Mouse (Mus musculus) embryonic facial prominence, embryonic 12.5 days (tissue): ENCODE measurements around the gene Fam126a. TPM values are rescaled to one million over a fixed set of nuclear protein-coding genes. Genes with fewer than 3 reads are reported as not detected.

Experiments used
- ATAC-seq: fragments of 200-750 bp; cut with Nextera tagmentation; 2 replicates; pipeline ENCODE4 v1.8.0; 2017; ENCODE audit not compliant: insufficient number of reproducible peaks, insufficient read depth, low FRiP score, low TSS enrichment
- H3K27ac ChIP-seq: fragments of 300-500 bp; sonication (generic); 2 replicates; pipeline ENCODE4 v1.5.1; 2016; ENCODE audit warnings: mild to moderate bottlenecking
- H3K27me3 ChIP-seq: fragments of 300-500 bp; sonication (generic); 2 replicates; pipeline ENCODE4 v1.6.1; 2016; ENCODE audit warnings: mild to moderate bottlenecking, moderate library complexity
- H3K36me3 ChIP-seq: fragments of 300-500 bp; sonication (generic); 2 replicates; pipeline ENCODE4 v1.6.1; 2016; ENCODE audit warnings: mild to moderate bottlenecking
- H3K4me1 ChIP-seq: fragments of 300-500 bp; sonication (generic); 2 replicates; pipeline ENCODE4 v1.6.1; 2016
- H3K4me2 ChIP-seq: fragments of 300-500 bp; sonication (generic); replicated peaks from 2 replicates; pipeline ENCODE4 v1.6.1; 2016; ENCODE audit warnings: mild to moderate bottlenecking, moderate library complexity
- H3K4me3 ChIP-seq: fragments of 300-500 bp; sonication (generic); 2 replicates; pipeline ENCODE4 v1.5.1; 2016; ENCODE audit warnings: mild to moderate bottlenecking
- H3K9ac ChIP-seq: fragments of 300-500 bp; sonication (generic); 2 replicates; pipeline ENCODE4 v1.6.1; 2016; ENCODE audit warnings: mild to moderate bottlenecking, moderate library complexity
- H3K9me3 ChIP-seq: fragments of 300-500 bp; sonication (generic); 2 replicates; pipeline ENCODE4 v1.6.1; 2016; ENCODE audit warnings: mild to moderate bottlenecking, moderate library complexity
- WGBS: fragments of 180-500 bp; shearing (Covaris S2); methylation state at CpG from one replicate; pipeline ENCODE4 v1.1.7; 2016; 5-methylcytosine and 5-hydroxymethylcytosine counted together
- polyA plus RNA-seq: library from polyadenylated mRNA; unstranded; fragments of >200 nt; fragmentation: Nextera tagmentation; extraction: Ambion mirVana; gene quantifications from 2 replicates; pipeline ENCODE4 v1.2.1, GENCODE M21; 2016

Gene Fam126a
- polyA plus RNA-seq, result 39.4 and 43.2 TPM in 2 replicates

DNA sequence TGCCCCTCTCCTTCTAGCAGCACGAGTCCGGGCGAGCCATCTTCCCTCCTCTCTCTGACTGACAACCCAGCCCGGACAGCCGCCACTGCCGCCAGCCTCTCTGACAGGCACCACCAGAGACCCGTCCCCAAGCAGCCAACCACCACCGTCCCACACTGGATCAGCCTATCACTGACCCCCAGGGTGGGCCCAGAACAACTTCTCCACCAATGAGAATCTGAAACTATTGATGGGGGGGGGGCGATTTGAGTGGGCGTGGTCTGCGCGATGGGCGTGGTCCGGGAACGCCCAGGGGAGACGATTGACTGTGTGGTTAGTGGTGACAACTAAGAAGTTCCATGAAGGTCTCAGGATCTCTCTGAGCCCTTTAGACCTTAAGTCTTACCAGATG, at the start of gene Fam126a:
Fam126a (minus strand) TSS at position 112 of the 391 bp plus-strand sequence.
- Histone ChIP-seq H3K4me1 (peaks cover 4% of the 10 kb centered on the region; the same call in 1 of the 2 replicates), H3K27me3 (no peaks in the 10 kb centered on the region), H3K4me3 (peak within 1 kb of the TSS; percentile 90), H3K27ac (peak within 1 kb of the TSS; percentile 77), H3K9ac (peak within 1 kb of the TSS; percentile 91), H3K9me3 (no peaks in the 10 kb centered on the region), H3K4me2 (peak within 1 kb of the TSS; percentile 84), H3K36me3 (no peaks in the 10 kb centered on the region)
- peak; percentile 100 for ATAC-seq
- under 1% methylated on average over 14 of the region's 16 CpGs for WGBS

- WGBS, result 80% methylated on average over 7 of the region's 7 CpGs
- no peak overlapping the region for H3K9ac ChIP-seq
- no peaks in the 10 kb centered on the region for H3K9me3 ChIP-seq
- no peak for ATAC-seq
- H3K27ac ChIP-seq, result no peak overlapping the region
- H3K4me2 ChIP-seq, result no peak overlapping the region
- H3K4me1 ChIP-seq, result no peaks in the 10 kb centered on the region
- no peaks in the 10 kb centered on the region for H3K27me3 ChIP-seq
- H3K4me3 ChIP-seq, result no peak overlapping the region
- H3K36me3 ChIP-seq, result no peaks in the 10 kb centered on the region
Observed at GRCm38 (mm10) chr5:24078420-24079179, 48.1 kb upstream of the Fam126a start.

DNA sequence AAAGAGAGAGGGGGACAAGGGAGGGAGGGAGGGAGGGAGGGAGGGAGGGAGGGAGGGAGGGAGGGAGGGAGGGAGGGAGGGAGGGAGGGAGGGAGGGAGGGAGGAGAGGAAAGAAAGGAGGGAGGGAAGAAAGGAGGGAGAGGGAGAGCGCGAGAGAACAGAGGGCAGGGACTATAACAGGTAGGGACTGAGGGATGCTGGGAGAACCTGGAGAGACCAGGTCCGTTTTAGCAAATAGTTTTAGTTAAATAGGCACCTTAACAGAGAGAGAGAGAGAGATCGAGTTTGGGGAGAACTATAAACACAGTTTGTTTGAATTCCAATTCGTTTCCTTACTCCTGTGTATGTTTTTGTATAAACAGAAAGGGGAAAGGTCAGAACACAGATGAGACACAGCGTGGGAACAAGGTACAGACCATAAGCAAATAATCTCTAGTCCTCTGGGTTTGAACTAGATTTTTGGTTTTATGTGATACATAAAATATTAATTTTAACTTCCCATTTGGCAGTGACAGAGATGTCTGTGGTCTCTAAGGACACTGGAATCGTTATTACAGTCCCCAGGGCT, 47.3 kb upstream of the Fam126a start:
- Histone ChIP-seq H3K4me1 (no peaks in the 10 kb centered on the region), H3K9ac (no peak overlapping the region), H3K4me3 (peak overlapping the region; percentile 26; the same call in 1 of the 2 replicates), H3K36me3 (no peaks in the 10 kb centered on the region), H3K9me3 (no peaks in the 10 kb centered on the region), H3K4me2 (no peak overlapping the region; the same call in 1 of the 2 replicates), H3K27ac (no peak overlapping the region), H3K27me3 (no peaks in the 10 kb centered on the region)
- 12% methylated on average over 7 of the region's 7 CpGs for WGBS
- ATAC-seq, result no peak

DNA sequence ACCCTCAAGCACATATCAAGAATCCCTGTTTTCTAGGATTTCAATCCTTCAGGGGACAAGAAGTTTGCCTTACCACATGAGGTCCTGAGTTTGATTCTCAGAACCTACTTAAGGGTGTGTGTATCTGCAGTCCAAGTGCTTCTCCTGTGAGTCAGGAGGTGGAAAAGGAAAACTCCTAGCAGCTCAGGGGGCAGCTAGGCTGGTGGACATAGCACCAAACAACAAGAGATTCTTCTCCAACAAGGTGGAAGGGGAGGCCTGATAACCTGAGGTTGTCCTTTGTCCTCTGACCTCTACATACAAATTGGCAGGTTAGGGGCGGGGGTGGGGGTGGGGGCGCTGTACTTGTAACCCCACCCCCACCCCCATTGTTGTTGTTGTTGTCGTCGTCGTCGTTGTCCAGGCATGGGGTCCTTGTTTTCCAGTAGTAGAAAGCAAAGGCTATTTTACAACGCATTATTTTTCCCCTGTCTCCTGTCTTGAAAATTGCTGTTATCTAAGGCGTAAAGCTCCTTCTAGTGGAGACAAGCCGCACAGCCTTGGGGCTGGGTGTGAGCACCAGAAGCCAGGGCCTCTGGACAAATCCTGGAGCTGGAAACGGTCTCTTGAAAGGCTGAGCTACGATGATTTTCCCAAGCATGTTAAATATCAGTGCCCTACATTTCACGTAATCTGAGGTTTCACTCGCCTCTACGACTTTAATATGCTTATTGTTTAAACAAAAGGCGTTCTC, 46.7 kb upstream of the Fam126a start:
- 0 out of 2 replicates have a peak overlapping the region, but pooled peaks have one; percentile 20 for H3K27ac ChIP-seq
- WGBS, result 2% methylated on average over 15 of the region's 15 CpGs
- peak; percentile 72; the same call in 1 of the 2 replicates for ATAC-seq

GRCm38 (mm10) chr5:24072031-24072430, 41.5 kb upstream of the Fam126a start:
- Histone ChIP-seq H3K4me3 (no peak overlapping the region), H3K36me3 (no peaks in the 10 kb centered on the region), H3K4me1 (no peaks in the 10 kb centered on the region), H3K27ac (no peak overlapping the region), H3K27me3 (no peaks in the 10 kb centered on the region), H3K9me3 (no peaks in the 10 kb centered on the region), H3K4me2 (no peak overlapping the region), H3K9ac (no peak overlapping the region; the same call in 1 of the 2 replicates)
- WGBS, result 67% methylated on average over 6 of the region's 6 CpGs
- no peak for ATAC-seq

More for the DNA sequence above, 46.7 kb upstream of the Fam126a start:
- H3K4me2 ChIP-seq, result peak overlapping the region; percentile 41
- no peaks in the 10 kb centered on the region for H3K27me3 ChIP-seq
- H3K9me3 ChIP-seq, result no peaks in the 10 kb centered on the region
- no peaks in the 10 kb centered on the region for H3K4me1 ChIP-seq
- H3K36me3 ChIP-seq, result no peaks in the 10 kb centered on the region
- H3K4me3 ChIP-seq, result peak overlapping the region; percentile 26
- H3K9ac ChIP-seq, result no peak overlapping the region

- no peaks in the 10 kb centered on the region for H3K9me3 ChIP-seq
- WGBS, result 73% methylated on average over 6 of the region's 6 CpGs
- H3K4me2 ChIP-seq, result no peak overlapping the region
- no peak for ATAC-seq
- no peaks in the 10 kb centered on the region for H3K27me3 ChIP-seq
- H3K4me3 ChIP-seq, result no peak overlapping the region
- H3K4me1 ChIP-seq, result no peaks in the 10 kb centered on the region
- H3K36me3 ChIP-seq, result no peaks in the 10 kb centered on the region
- no peak overlapping the region for H3K9ac ChIP-seq
- no peak overlapping the region for H3K27ac ChIP-seq
Observed at GRCm38 (mm10) chr5:24068955-24069354, 38.5 kb upstream of the Fam126a start.

- Histone ChIP-seq H3K4me1 (no peaks in the 10 kb centered on the region), H3K9ac (no peak overlapping the region)
- WGBS, result 73% methylated on average over 4 of the region's 4 CpGs
Observed at GRCm38 (mm10) chr5:24063545-24063944, 33.1 kb upstream of the Fam126a start.

GRCm38 (mm10) chr5:24063034-24063433, 32.5 kb upstream of the Fam126a start:
- no peak for ATAC-seq
- Histone ChIP-seq H3K27me3 (no peaks in the 10 kb centered on the region), H3K9me3 (no peaks in the 10 kb centered on the region), H3K36me3 (no peaks in the 10 kb centered on the region), H3K4me3 (no peak overlapping the region), H3K9ac (no peak overlapping the region), H3K27ac (no peak overlapping the region), H3K4me2 (no peak overlapping the region), H3K4me1 (no peaks in the 10 kb centered on the region)
- 83% methylated on average over 6 of the region's 6 CpGs for WGBS

More at GRCm38 (mm10) chr5:24063545-24063944, 33.1 kb upstream of the Fam126a start:
- Histone ChIP-seq H3K4me2 (no peak overlapping the region), H3K9me3 (no peaks in the 10 kb centered on the region), H3K4me3 (no peak overlapping the region), H3K36me3 (no peaks in the 10 kb centered on the region), H3K27ac (no peak overlapping the region), H3K27me3 (no peaks in the 10 kb centered on the region)
- no peak for ATAC-seq

- H3K9me3 ChIP-seq, result no peaks in the 10 kb centered on the region
- 78% methylated on average over 3 of the region's 3 CpGs for WGBS
- H3K27me3 ChIP-seq, result no peaks in the 10 kb centered on the region
- H3K36me3 ChIP-seq, result no peaks in the 10 kb centered on the region
- ATAC-seq, result no peak
- H3K27ac ChIP-seq, result no peak overlapping the region
- no peak overlapping the region for H3K4me3 ChIP-seq
- H3K4me1 ChIP-seq, result no peaks in the 10 kb centered on the region
- no peak overlapping the region for H3K4me2 ChIP-seq
- no peak overlapping the region for H3K9ac ChIP-seq
Observed at GRCm38 (mm10) chr5:24060949-24061348, 30.5 kb upstream of the Fam126a start.

DNA sequence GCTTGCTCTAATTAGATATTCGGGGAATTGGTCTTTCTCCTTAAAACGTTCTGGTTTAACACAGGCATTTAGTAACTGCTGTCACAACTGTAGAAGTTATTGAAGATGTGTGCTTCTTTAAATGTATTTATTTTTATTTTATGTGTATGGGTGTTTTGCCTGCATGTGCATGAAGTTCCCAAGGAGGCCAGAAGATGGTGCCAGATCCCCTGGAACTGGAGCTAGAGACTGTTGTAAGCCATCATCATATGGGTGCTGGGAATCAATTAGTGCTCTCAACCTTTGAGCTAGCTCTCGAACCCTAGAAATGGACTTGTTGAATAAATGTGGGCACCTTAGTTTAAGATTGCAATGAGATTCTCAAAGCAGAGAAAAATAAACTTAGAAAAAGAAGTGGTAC, 27.1 kb upstream of the Fam126a start:
- 0 out of 2 replicates have a peak, but pooled peaks cover 3% of the 10 kb centered on the region for H3K4me1 ChIP-seq
- no peak overlapping the region for H3K27ac ChIP-seq
- 69% methylated on average over 3 of the region's 3 CpGs for WGBS
- no peak overlapping the region for H3K9ac ChIP-seq
- H3K9me3 ChIP-seq, result 0 out of 2 replicates have a peak, but pooled peaks cover 4% of the 10 kb centered on the region
- H3K4me2 ChIP-seq, result no peak overlapping the region
- ATAC-seq, result no peak
- no peaks in the 10 kb centered on the region for H3K36me3 ChIP-seq
- H3K27me3 ChIP-seq, result no peaks in the 10 kb centered on the region
- H3K4me3 ChIP-seq, result no peak overlapping the region

GRCm38 (mm10) chr5:24056865-24057264, 26.4 kb upstream of the Fam126a start:
- no peaks in the 10 kb centered on the region for H3K36me3 ChIP-seq
- WGBS, result 67% methylated on average over 2 of the region's 2 CpGs
- no peak overlapping the region for H3K4me3 ChIP-seq
- no peaks in the 10 kb centered on the region for H3K27me3 ChIP-seq
- no peak overlapping the region for H3K9ac ChIP-seq
- 0 out of 2 replicates have a peak, but pooled peaks cover 4% of the 10 kb centered on the region for H3K9me3 ChIP-seq
- H3K4me1 ChIP-seq, result 0 out of 2 replicates have a peak, but pooled peaks cover 3% of the 10 kb centered on the region
- no peak overlapping the region for H3K4me2 ChIP-seq
- no peak overlapping the region for H3K27ac ChIP-seq
- ATAC-seq, result no peak
